Mouse (Mus musculus) gastrocnemius, adult 2 months (tissue): Measurements from ENCODE around the gene Mag. TPM values are rescaled to one million over a fixed set of nuclear protein-coding genes. Genes with fewer than 3 reads are reported as not detected.

Source experiments
- DNase-seq: peaks from one replicate; pipeline ENCODE4 v3.0.0; 2022
- H3K27ac ChIP-seq: fragments of 200-600 bp; 2 replicates; pipeline ENCODE4 v1.8.1; 2022; ENCODE audit warnings: mild to moderate bottlenecking
- H3K4me3 ChIP-seq: fragments of 200-600 bp; 2 replicates; pipeline ENCODE4 v1.8.1; 2022; ENCODE audit warnings: mild to moderate bottlenecking, moderate library complexity
- CTCF ChIP-seq: fragments of 200-600 bp; IDR thresholded peaks from 2 replicates; pipeline ENCODE4 v1.8.1; 2022; ENCODE audit warnings: antibody characterized with exemption, mild to moderate bottlenecking, moderate library complexity
- intact Hi-C: fragments of 180-260 bp; cut with DNase I; formaldehyde crosslinking; loops from one replicate; pipeline ENCODE4 v1.15.1; 2025
- total RNA-seq, 2 experiments: library from RNA; stranded (reverse); gene quantifications; 2 replicates each; pipeline ENCODE4 v1.2.3; 2021

The Mag gene
- total RNA-seq, 2 experiments from 2014 or later, result 0.22 to 0.71 TPM

DNA sequence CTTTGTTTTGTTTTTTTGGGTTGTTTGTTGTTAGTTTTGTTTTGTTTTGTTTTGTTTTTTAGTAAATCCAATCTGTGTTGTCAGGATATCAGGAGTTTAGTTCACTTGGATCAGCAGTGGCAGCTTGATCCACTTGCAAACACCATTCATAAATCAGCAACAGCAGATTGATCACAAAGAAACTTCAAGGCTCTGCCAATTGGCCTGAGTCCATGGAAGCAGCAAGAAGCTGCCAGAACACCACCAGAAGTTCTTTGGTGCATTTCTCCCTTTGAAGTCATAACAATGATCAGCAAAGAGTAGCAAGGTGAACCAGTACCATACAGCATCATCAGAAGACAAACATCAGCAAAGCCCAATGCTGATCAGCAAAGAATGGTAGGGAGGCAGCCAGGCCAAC lies 30.6 kb downstream of the Mag start:
- Histone ChIP-seq H3K4me3 (no peak overlapping the region), H3K27ac (no peak overlapping the region)
- intact Hi-C loops, result no loop called here
- no peak for DNase-seq
- no peak for TF ChIP-seq CTCF

DNA sequence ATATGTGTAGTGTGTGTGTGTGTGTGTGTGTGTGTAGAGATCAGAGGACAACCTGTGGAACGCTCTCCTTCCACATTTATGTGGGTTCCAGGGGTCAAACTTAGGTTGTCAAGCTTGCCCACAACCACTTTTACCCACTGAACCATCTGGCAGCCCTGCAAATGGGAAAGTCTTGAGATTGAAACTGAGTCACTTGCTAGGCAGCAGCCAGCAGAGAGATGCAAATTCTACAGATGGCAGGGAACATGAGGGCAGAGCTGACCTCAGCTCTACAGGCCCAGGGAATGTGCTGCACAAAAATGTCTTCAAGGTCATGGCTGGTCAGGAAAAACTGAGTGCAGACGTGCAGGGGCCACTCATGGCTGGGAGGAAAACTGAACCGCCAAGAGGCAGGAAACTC lies 33.3 kb downstream of the Mag start:
- no peak for TF ChIP-seq CTCF
- Histone ChIP-seq H3K4me3 (no peak overlapping the region), H3K27ac (no peak overlapping the region)
- DNase-seq, result no peak
- intact Hi-C loops, result no loop called here

DNA sequence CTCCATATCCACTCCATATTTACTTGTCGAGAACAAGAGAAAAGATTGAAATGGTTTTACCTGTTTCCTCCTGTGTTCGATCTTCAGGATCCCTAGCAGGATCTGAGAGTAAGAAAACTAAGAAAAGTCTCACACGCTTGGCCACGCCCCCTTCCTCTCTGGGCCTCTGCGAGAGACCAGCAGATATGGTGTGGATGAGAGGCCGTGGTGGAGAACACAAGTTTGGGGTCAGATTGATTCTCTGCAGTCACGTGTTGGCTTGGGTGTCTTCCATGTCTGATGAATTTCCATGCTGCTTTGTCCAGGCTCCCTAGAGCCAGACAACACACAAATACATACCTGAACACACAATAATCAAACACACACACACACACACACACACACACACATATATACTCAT lies 34.5 kb downstream of the Mag start, which contains the start of gene Cd22:
Gene Cd22 (minus strand): TSS at position 167 of the 400 bp plus-strand sequence.
- Histone ChIP-seq H3K4me3 (no peak within 1 kb of the TSS), H3K27ac (no peak within 1 kb of the TSS)
- no peak for DNase-seq
- intact Hi-C loops, result no loop called here
- TF ChIP-seq CTCF, result no peak

GRCm38 (mm10) chr7:30878950-30879349 lies 35.7 kb downstream of the Mag start:
- TF ChIP-seq CTCF, result no peak
- H3K4me3 ChIP-seq, result no peak overlapping the region
- H3K27ac ChIP-seq, result no peak overlapping the region
- DNase-seq, result no peak
- intact Hi-C loops, result loop anchor here (10.0 kb wide), 1 partner anchor 216 kb away; no protein-coding TSS in a partner anchor

DNA sequence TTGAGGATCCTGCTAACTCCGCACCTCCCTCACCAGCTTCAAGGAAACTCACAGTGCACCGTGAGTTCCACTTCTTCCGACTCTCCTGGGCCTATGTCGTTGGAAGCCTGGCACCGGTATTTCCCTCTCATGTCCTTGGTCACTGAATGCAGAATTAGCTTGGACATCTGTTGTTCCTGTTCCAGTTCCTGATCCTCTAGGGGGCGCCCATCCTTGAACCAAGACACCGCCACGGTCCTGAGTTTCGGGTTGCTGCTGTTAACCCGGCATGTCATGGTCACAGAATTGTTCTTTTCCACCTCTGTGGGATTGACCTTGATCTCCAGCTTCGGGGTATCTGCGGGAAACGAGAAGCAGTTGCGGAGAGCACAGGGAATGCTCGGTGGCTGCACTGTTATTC lies 41.6 kb downstream of the Mag start:
- no peak overlapping the region for H3K27ac ChIP-seq
- TF ChIP-seq CTCF, result peak; percentile 75
- H3K4me3 ChIP-seq, result peak overlapping the region; percentile 34; the same call in 1 of the 2 replicates
- DNase-seq, result peak; percentile 78
- intact Hi-C loops, result loop anchor here (2.0 to 10.0 kb wide), 2 partner anchors 102 to 222 kb away; no protein-coding TSS in a partner anchor

DNA sequence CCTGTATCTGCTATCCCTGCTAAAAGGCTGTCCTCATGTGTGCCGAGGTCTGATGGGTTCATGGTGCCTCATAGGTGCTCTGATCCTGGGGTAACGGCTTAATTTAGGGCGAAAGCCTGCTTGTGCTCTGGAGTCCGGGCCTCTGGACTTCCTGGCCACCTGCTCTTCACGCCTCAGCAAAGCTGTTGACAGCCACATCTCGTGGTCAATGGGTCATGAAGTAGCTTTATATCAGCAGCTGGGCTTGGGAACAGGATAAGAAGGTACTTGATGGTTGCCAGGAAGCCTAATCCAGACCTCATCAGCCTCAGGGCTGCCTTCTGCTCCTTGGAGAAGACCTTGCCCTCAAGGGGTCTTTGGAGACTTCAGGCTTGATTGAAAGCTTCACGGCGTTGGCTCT lies 51.3 kb downstream of the Mag start:
- intact Hi-C loops, result no loop called here
- DNase-seq, result no peak
- TF ChIP-seq CTCF, result no peak
- Histone ChIP-seq H3K27ac (peak overlapping the region; percentile 57; the same call in 1 of the 2 replicates), H3K4me3 (no peak overlapping the region)

DNA sequence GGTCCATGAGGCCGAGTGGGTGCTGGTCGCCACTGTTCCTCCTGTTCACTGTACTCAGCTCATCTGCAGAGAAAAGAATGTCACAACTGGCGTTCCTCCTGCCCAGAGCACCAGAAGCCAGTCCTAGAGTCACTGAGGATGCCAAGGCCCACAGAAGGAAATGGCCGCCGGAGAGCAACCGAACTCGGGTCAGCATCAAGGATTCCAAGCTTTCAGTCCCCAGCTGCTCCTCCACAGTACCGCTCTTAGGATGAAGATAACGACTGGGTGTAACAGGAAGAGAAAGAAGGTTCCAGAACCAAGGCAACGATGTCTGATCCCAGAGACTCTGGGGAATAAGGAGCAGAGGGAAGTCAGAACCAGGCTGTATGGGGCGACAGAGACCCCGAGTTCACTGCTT lies 53.2 kb downstream of the Mag start, which contains the start of gene Ffar1:
Gene Ffar1 (minus strand): TSS at position 101 of the 400 bp plus-strand sequence.
- Histone ChIP-seq H3K27ac (no peak within 1 kb of the TSS), H3K4me3 (no peak within 1 kb of the TSS)
- intact Hi-C loops, result no loop called here
- TF ChIP-seq CTCF, result no peak
- no peak for DNase-seq

DNA sequence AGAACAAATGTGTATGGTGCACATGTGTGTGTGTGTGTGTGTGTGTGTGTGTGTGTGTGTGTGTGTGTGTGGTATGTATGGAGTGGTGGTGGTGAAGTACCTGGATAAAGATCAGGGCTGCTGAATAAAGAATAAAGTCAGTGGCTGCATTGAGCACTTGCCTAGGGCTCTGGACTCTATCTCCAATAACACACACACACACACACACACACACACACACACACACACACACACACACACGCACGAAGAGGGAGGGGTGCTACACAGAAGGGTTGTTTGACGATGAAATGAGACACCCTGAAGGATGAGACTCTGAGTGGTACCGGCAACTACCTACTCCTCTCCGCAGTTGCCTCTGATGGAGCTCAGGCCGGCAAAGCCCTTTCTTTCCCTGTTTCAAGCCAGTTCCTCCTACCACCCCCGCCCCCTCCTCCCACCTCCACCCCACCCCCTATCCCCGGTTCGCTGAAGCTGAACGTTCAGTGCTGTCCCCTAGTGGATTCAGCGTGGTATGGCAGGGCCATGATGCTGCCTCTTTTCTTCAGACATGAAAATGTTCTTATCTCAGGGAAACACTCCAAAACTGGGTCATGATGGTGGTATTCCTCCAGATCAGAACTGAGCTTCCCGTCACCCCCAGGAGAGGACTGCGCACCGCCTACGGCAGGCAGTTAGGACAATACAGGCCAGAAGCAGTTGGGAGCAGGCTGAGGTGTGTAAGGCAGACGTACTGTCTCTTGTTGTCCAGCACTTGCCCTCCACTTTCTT lies 54.9 kb downstream of the Mag start:
- Histone ChIP-seq H3K27ac (no peak overlapping the region), H3K4me3 (no peak overlapping the region)
- peak; percentile 33 for DNase-seq
- peak; percentile 60 for TF ChIP-seq CTCF
- intact Hi-C loops, result no loop called here

DNA sequence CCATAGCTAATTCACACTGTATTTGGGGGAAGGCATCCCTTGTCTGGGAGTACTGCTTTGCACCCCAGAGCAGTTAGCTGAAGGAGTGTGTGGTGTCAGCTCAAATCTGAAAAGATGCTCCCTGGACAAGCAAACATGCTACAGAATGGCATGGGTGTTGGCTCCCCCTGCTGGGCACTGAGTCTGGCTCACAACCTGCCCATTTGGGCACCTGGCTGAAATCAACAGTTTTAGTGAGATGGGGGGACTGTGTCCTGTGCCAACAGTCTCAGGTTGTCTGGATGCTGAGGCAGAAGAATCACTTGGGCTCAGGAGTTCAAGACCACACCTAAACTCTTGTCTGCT lies 55.4 kb downstream of the Mag start:
- DNase-seq, result peak; percentile 49
- H3K27ac ChIP-seq, result no peak overlapping the region
- no peak overlapping the region for H3K4me3 ChIP-seq
- peak; percentile 59 for TF ChIP-seq CTCF
- intact Hi-C loops, result no loop called here

DNA sequence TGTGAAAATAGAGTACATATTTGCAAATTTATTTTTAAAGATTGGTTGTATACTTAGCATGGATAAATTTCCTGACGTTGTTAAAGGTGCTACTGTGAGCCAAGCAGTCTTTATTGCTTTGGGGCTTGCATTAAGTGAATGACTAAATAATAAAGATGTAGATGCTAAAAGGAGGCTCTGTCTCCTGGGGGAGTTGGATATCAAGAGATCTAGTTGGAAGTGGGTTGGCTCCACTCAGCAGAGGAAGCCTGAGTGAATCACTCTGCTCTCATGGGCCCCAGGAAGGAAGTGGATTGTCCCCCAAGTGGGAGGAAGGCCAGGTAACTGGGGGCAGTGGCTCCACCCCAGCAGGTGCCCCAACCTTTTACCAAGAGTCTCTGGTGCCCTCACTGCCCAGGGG lies 56.9 kb downstream of the Mag start:
- Histone ChIP-seq H3K27ac (no peak overlapping the region), H3K4me3 (no peak overlapping the region)
- intact Hi-C loops, result no loop called here
- no peak for TF ChIP-seq CTCF
- no peak for DNase-seq

DNA sequence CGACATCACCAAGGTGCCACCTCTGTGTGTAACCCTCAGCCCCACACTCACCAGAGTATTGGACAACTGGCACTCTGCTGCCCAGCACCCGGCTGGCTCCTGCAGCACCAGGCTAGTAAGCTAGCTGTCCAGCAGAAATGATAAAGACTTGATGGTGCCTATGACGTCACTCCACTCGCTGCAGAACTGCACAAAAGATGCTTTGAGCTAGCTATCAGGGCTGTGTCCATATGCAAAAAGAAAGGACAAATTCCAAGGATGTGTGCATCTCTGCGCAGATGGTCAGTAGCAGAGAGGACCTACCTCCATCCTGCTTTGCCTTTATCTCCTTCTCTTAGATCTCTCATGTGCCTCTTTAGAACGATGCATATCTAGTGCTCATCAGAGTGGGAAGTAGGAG lies 58.6 kb downstream of the Mag start, which contains the start of gene Ffar3:
Gene Ffar3 (minus strand): TSS at position 101 of the 400 bp plus-strand sequence.
- Histone ChIP-seq H3K4me3 (no peak within 1 kb of the TSS), H3K27ac (no peak within 1 kb of the TSS)
- intact Hi-C loops, result no loop called here
- no peak for TF ChIP-seq CTCF
- DNase-seq, result no peak

- TF ChIP-seq CTCF, result no peak
- intact Hi-C loops, result no loop called here
- H3K27ac ChIP-seq, result no peak overlapping the region
- H3K4me3 ChIP-seq, result no peak overlapping the region
- DNase-seq, result no peak
These were observed 63.3 kb downstream of the Mag start for GRCm38 (mm10) chr7:30851421-30851820.

Other genes with a start within 250 kb of the Mag start
- 1 to 10 TPM; 3.7 to 4.2 TPM for gene Haus5, start 249.9 kb downstream of the Mag start, total RNA-seq
- gene Pmis2, start 243.3 kb downstream of the Mag start, total RNA-seq, result 1 to 10 TPM; 2.7 to 4.9 TPM
- gene 2200002J24Rik, start 215.9 kb downstream of the Mag start, total RNA-seq, result not detected
- gene Atp4a, start 202.7 kb downstream of the Mag start, total RNA-seq, result under 1 TPM; 0.13 to 0.14 TPM
- gene Tmem147, start 185.3 kb downstream of the Mag start, total RNA-seq, result 100 to 1,000 TPM; 232 to 255 TPM
- gene Gapdhs, start 171.2 kb downstream of the Mag start, total RNA-seq, result not detected
- gene Sbsn, start 163.4 kb downstream of the Mag start, total RNA-seq, result 1 to 10 TPM; 2.8 to 4.7 TPM
- 1 to 10 TPM in 1 of 2 experiments, under 1 TPM in 1; 0.98 to 1.2 TPM for gene Dmkn, start 151.1 kb downstream of the Mag start, total RNA-seq
- under 1 TPM in 1 of 2 experiments, not detected in 1; 0.78 TPM for gene Krtdap, start 127.0 kb downstream of the Mag start, total RNA-seq
- gene Ffar2, start 91.1 kb downstream of the Mag start, total RNA-seq, result under 1 TPM in 1 of 2 experiments, not detected in 1; 0.14 TPM
- gene Ffar3, start 58.7 kb downstream of the Mag start, total RNA-seq, result not detected
- gene Ffar1, start 53.3 kb downstream of the Mag start, total RNA-seq, result not detected
- gene Cd22, start 34.5 kb downstream of the Mag start, total RNA-seq, result under 1 TPM in 1 of 2 experiments, not detected in 1; 0.31 TPM
- gene Hamp2, start 9.8 kb upstream of the Mag start, total RNA-seq, result not detected
- gene Hamp, start 29.2 kb upstream of the Mag start, total RNA-seq, result not detected
- 100 to 1,000 TPM in 1 of 2 experiments, 10 to 100 TPM in 1; 85.9 to 102 TPM for gene Usf2, start 41.9 kb upstream of the Mag start, total RNA-seq
- under 1 TPM; 0.31 to 0.41 TPM for gene Lsr, start 58.6 kb upstream of the Mag start, total RNA-seq
- not detected for gene Fam187b, start 58.9 kb upstream of the Mag start, total RNA-seq
- 10 to 100 TPM in 1 of 2 experiments, 1 to 10 TPM in 1; 8.3 to 13.8 TPM for gene Fxyd5, start 127.6 kb upstream of the Mag start, total RNA-seq
- gene Fxyd7, start 136.6 kb upstream of the Mag start, total RNA-seq, result 1 to 10 TPM; 1.4 to 1.6 TPM
- gene Fxyd1, start 142.3 kb upstream of the Mag start, total RNA-seq, result 1,000 to 10,000 TPM in 1 of 2 experiments, 100 to 1,000 TPM in 1; 944 to 1,010 TPM
- 1 to 10 TPM; 2.4 to 3.3 TPM for gene Lgi4, start 144.5 kb upstream of the Mag start, total RNA-seq
- gene Fxyd3, start 161.8 kb upstream of the Mag start, total RNA-seq, result 1 to 10 TPM; 1.2 to 1.4 TPM
- gene Hpn, start 200.4 kb upstream of the Mag start, total RNA-seq, result 10 to 100 TPM; 14.0 to 15.9 TPM
- gene Scn1b, start 212.1 kb upstream of the Mag start, total RNA-seq, result 100 to 1,000 TPM; 748 to 815 TPM
- 10 to 100 TPM; 47.2 to 61.7 TPM for gene Gramd1a, start 241.0 kb upstream of the Mag start, total RNA-seq